8 mouse cellular contexts compared by ENCODE assay signal in the genomic region with DNA sequence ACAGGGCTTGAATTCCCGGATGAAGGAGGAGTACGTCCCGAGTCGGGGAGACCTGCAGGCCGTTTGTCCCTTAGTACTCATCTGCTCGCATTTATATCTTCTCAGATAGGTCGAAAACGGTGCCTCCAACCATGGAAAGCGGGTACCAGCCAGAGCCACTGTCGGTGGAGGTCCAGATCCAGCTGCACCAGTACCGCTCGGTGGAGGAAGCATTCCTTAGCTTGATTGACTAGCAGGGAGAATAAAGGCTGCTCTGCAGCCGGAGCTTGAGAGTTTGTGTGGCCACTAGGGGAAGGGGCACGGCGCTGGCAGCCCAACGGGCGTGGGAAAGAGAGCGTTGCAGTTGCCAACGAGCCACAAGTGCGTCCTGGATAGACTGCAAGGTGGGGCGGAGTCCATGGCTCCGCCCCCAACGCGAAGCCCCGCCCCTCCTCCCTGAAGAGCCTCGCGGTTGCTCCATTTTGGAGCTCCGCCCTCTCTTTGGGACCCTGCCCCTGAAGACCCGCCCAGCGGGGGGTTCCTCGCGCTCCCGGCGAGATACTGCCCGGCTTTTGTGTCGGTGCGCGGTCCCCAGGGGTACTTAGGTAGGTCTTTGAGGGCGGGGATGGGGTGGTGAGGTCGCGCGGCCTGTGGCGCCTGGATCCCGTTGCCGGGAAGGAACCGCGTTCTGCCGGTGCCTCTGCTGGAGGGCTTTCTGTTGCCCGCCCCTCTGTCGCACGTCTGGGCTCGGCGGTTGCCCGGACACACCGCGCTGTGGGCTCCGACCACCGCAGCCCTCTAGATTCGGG. TPM values are rescaled to one million over a fixed set of nuclear protein-coding genes. Genes with fewer than 3 reads are reported as not detected.
DNase-seq lines count a peak whose midpoint lies in the region; ATAC-seq and TF ChIP-seq lines count a peak whose summit lies in the region.

No protein-coding gene starts in this region.

- no peaks in the 10 kb centered on the region for H3K9me3 ChIP-seq in erythroblast, embryonic 14.5 days (ENCODE audit: control insufficient read depth, low read length)
- H3K9me3 ChIP-seq in heart, embryonic 13.5 days, result no peaks in the 10 kb centered on the region
- no peaks in the 10 kb centered on the region for H3K9me3 ChIP-seq in kidney, postnatal 0 days (replicated peaks; ENCODE audit: low read length)
- no peaks in the 10 kb centered on the region for H3K9me3 ChIP-seq in liver, embryonic 14.5 days (ENCODE audit: control insufficient read depth, low read length)
- no peaks in the 10 kb centered on the region for H3K9me3 ChIP-seq in neural tube, embryonic 13.5 days

- H3K27ac ChIP-seq in heart, embryonic 13.5 days (replicated peaks), result no peak overlapping the region
- no peak overlapping the region for H3K27ac ChIP-seq in kidney, postnatal 0 days
- no peak overlapping the region for H3K27ac ChIP-seq in liver, embryonic 14.5 days
- H3K27ac ChIP-seq in neural tube, embryonic 13.5 days (replicated peaks), result no peak overlapping the region

- WGBS in heart, embryonic 13.5 days, result under 1% methylated on average over 59 of the region's 59 CpGs
- WGBS in kidney, postnatal 0 days, result under 1% methylated on average over 58 of the region's 59 CpGs
- WGBS in liver, embryonic 14.5 days (ENCODE audit: insufficient replicate concordance), result 2% methylated on average over 58 of the region's 59 CpGs
- under 1% methylated on average over 57 of the region's 59 CpGs for WGBS in neural tube, embryonic 13.5 days

- H3K27me3 ChIP-seq in erythroblast, embryonic 14.5 days (ENCODE audit: control insufficient read depth), result peaks cover 57% of the 10 kb centered on the region
- H3K27me3 ChIP-seq in heart, embryonic 13.5 days (replicated peaks), result peaks cover 63% of the 10 kb centered on the region
- no peaks in the 10 kb centered on the region for H3K27me3 ChIP-seq in kidney, postnatal 0 days (ENCODE audit: insufficient read depth, low read length)
- H3K27me3 ChIP-seq in liver, embryonic 14.5 days (ENCODE audit: control insufficient read depth, insufficient read depth, low read length), result peaks cover 28% of the 10 kb centered on the region
- peaks cover 20% of the 10 kb centered on the region for H3K27me3 ChIP-seq in neural tube, embryonic 13.5 days

- peak; percentile 31 for TF ChIP-seq CTCF in kidney, postnatal 0 days (IDR thresholded peaks at IDR 0.05; ENCODE audit: low read depth)
- TF ChIP-seq CTCF in liver, embryonic 14.5 days (IDR thresholded peaks at IDR 0.05; ENCODE audit: low read depth), result peak; percentile 14; the same call in 1 of the 2 replicates

- peak; percentile 68; the same call in 1 of the 2 replicates for ATAC-seq in heart, embryonic 13.5 days (ENCODE audit: extremely low read depth, insufficient number of reproducible peaks, low FRiP score, low TSS enrichment)
- ATAC-seq in kidney, postnatal 0 days (replicated peaks; ENCODE audit: low FRiP score, low read depth), result peak; percentile 86
- peak; percentile 81 for ATAC-seq in liver, embryonic 14.5 days (ENCODE audit: insufficient read depth)
- peak; percentile 92 for ATAC-seq in neural tube, embryonic 13.5 days (ENCODE audit: low read depth)

- peaks cover 14% of the 10 kb centered on the region for H3K36me3 ChIP-seq in erythroblast, embryonic 14.5 days (ENCODE audit: control insufficient read depth)
- H3K36me3 ChIP-seq in heart, embryonic 13.5 days, result peaks cover 23% of the 10 kb centered on the region
- H3K36me3 ChIP-seq in kidney, postnatal 0 days (ENCODE audit: insufficient read depth, low read length), result 0 out of 2 replicates have a peak, but pooled peaks cover 5% of the 10 kb centered on the region
- no peaks in the 10 kb centered on the region for H3K36me3 ChIP-seq in liver, embryonic 14.5 days (replicated peaks; ENCODE audit: control insufficient read depth, insufficient read depth, low read depth)
- H3K36me3 ChIP-seq in neural tube, embryonic 13.5 days, result peaks cover 24% of the 10 kb centered on the region

- H3K9ac ChIP-seq in heart, embryonic 13.5 days, result peak overlapping the region; percentile 77
- peak overlapping the region; percentile 52 for H3K9ac ChIP-seq in kidney, postnatal 0 days (ENCODE audit: low read depth, low read length)
- H3K9ac ChIP-seq in liver, embryonic 14.5 days (replicated peaks), result peak overlapping the region; percentile 9; the same call in 1 of the 2 replicates
- H3K9ac ChIP-seq in neural tube, embryonic 13.5 days, result peak overlapping the region; percentile 75

- peak overlapping the region; percentile 54 for H3K4me3 ChIP-seq in erythroblast, embryonic 14.5 days (replicated peaks)
- H3K4me3 ChIP-seq in heart, embryonic 13.5 days, result peak overlapping the region; percentile 69
- peak overlapping the region; percentile 53 for H3K4me3 ChIP-seq in kidney, postnatal 0 days (replicated peaks; ENCODE audit: low read depth, low read length)
- H3K4me3 ChIP-seq in liver, embryonic 14.5 days (ENCODE audit: insufficient read depth in 1 of 2, low read depth in 2 of 2, low read length in 2 of 2), result peak overlapping the region; percentile 41 to 56
- H3K4me3 ChIP-seq in neural tube, embryonic 13.5 days, result peak overlapping the region; percentile 59

- H3K4me2 ChIP-seq in heart, embryonic 13.5 days, result peak overlapping the region; percentile 89
- H3K4me2 ChIP-seq in kidney, postnatal 0 days (ENCODE audit: low read length), result peak overlapping the region; percentile 92
- H3K4me2 ChIP-seq in liver, embryonic 14.5 days (ENCODE audit: low read depth), result peak overlapping the region; percentile 83
- peak overlapping the region; percentile 74 for H3K4me2 ChIP-seq in neural tube, embryonic 13.5 days

- DNase-seq in CD8-positive naive resting alpha-beta T cell, adult 2 months (ENCODE audit: low read depth in 2 of 2, low spot score in 2 of 2), result peak; percentile 30 to 62
- peak; percentile 78 for DNase-seq in brain, embryonic 18.5 days (ENCODE audit: low read depth, low spot score)
- peak; percentile 92 for DNase-seq in kidney, postnatal 0 days (ENCODE audit: low spot score)
- peak; percentile 47 to 64 (median 56) for DNase-seq in liver, embryonic 14.5 days (ENCODE audit: low read depth in 3 of 3, low spot score in 3 of 3)
- peak; percentile 64 for DNase-seq in telencephalon, adult 2 months (ENCODE audit: low read depth, low spot score)

- peaks cover 28% of the 10 kb centered on the region for H3K4me1 ChIP-seq in erythroblast, embryonic 14.5 days (ENCODE audit: control insufficient read depth)
- H3K4me1 ChIP-seq in heart, embryonic 13.5 days, result peaks cover 11% of the 10 kb centered on the region
- H3K4me1 ChIP-seq in kidney, postnatal 0 days (replicated peaks; ENCODE audit: insufficient read depth, low read length), result no peaks in the 10 kb centered on the region
- peaks cover 2 to 12% of the 10 kb centered on the region in 2 experiments; a peak in 3 of 4 replicates for H3K4me1 ChIP-seq in liver, embryonic 14.5 days (replicated peaks; ENCODE audit: control insufficient read depth in 2 of 2, insufficient read depth in 2 of 2, low read length in 1 of 2)
- H3K4me1 ChIP-seq in neural tube, embryonic 13.5 days (replicated peaks), result peaks cover 21% of the 10 kb centered on the region

- no peak for TF ChIP-seq EP300 in liver, embryonic 14.5 days (IDR thresholded peaks at IDR 0.05; ENCODE audit: low read depth)

RNA-seq across cellular contexts. Expression of a gene that starts 2.1 kb away (rescaled TPM):
- polyA plus RNA-seq in erythroblast, embryonic 14.5 days (2012), result not detected in 2 replicates
- polyA plus RNA-seq in heart, embryonic 13.5 days (2015; fragmentation: Nextera tagmentation; extraction: Ambion mirVana), result 0.20 and 0.35 TPM in 2 replicates
- polyA plus RNA-seq in kidney, postnatal 0 days (2015; fragmentation: Nextera tagmentation; extraction: Ambion mirVana), result 0.46 TPM in 1 of 2 replicates, not detected in the other
- not detected in 2 replicates for polyA plus RNA-seq in liver, embryonic 14.5 days (2012; rRNA removed)
- polyA plus RNA-seq in liver, embryonic 14.5 days (2014; fragmentation: Nextera tagmentation; extraction: Ambion mirVana), result 0.10 TPM in 1 of 2 replicates, not detected in the other
- 1.3 and 1.5 TPM in 2 replicates for polyA plus RNA-seq in neural tube, embryonic 13.5 days (2015; fragmentation: Nextera tagmentation; extraction: Ambion mirVana)

RNA-seq across cellular contexts. Expression of a gene that starts 15.8 kb away (rescaled TPM):
- polyA plus RNA-seq in erythroblast, embryonic 14.5 days (2012), result 0.62 and 0.66 TPM in 2 replicates
- 89.2 and 97.1 TPM in 2 replicates for polyA plus RNA-seq in heart, embryonic 13.5 days (2015; fragmentation: Nextera tagmentation; extraction: Ambion mirVana)
- 101 and 105 TPM in 2 replicates for polyA plus RNA-seq in kidney, postnatal 0 days (2015; fragmentation: Nextera tagmentation; extraction: Ambion mirVana)
- polyA plus RNA-seq in liver, embryonic 14.5 days (2012; rRNA removed), result 31.2 and 35.4 TPM in 2 replicates
- 55.9 and 62.1 TPM in 2 replicates for polyA plus RNA-seq in liver, embryonic 14.5 days (2014; fragmentation: Nextera tagmentation; extraction: Ambion mirVana)
- polyA plus RNA-seq in neural tube, embryonic 13.5 days (2015; fragmentation: Nextera tagmentation; extraction: Ambion mirVana), result 128 and 137 TPM in 2 replicates

RNA-seq across cellular contexts. Expression of a gene that starts 17.2 kb away (rescaled TPM):
- polyA plus RNA-seq in erythroblast, embryonic 14.5 days (2012), result not detected in 2 replicates
- polyA plus RNA-seq in heart, embryonic 13.5 days (2015; fragmentation: Nextera tagmentation; extraction: Ambion mirVana), result 0.43 TPM in 1 of 2 replicates, not detected in the other
- polyA plus RNA-seq in kidney, postnatal 0 days (2015; fragmentation: Nextera tagmentation; extraction: Ambion mirVana), result 0.34 TPM in 1 of 2 replicates, not detected in the other
- 0.28 and 0.44 TPM in 2 replicates for polyA plus RNA-seq in liver, embryonic 14.5 days (2012; rRNA removed)
- polyA plus RNA-seq in liver, embryonic 14.5 days (2014; fragmentation: Nextera tagmentation; extraction: Ambion mirVana), result 0.10 and 0.22 TPM in 2 replicates
- polyA plus RNA-seq in neural tube, embryonic 13.5 days (2015; fragmentation: Nextera tagmentation; extraction: Ambion mirVana), result 10.4 and 21.5 TPM in 2 replicates

RNA-seq across cellular contexts. Expression of a gene that starts 18.8 kb away (rescaled TPM):
- not detected in 2 replicates for polyA plus RNA-seq in erythroblast, embryonic 14.5 days (2012)
- not detected in 2 replicates for polyA plus RNA-seq in heart, embryonic 13.5 days (2015; fragmentation: Nextera tagmentation; extraction: Ambion mirVana)
- polyA plus RNA-seq in kidney, postnatal 0 days (2015; fragmentation: Nextera tagmentation; extraction: Ambion mirVana), result not detected in 2 replicates
- polyA plus RNA-seq in liver, embryonic 14.5 days (2012; rRNA removed), result not detected in 2 replicates
- not detected in 2 replicates for polyA plus RNA-seq in liver, embryonic 14.5 days (2014; fragmentation: Nextera tagmentation; extraction: Ambion mirVana)
- polyA plus RNA-seq in neural tube, embryonic 13.5 days (2015; fragmentation: Nextera tagmentation; extraction: Ambion mirVana), result not detected in 2 replicates

RNA-seq across cellular contexts. Expression of a gene that starts 19.0 kb away (rescaled TPM):
- polyA plus RNA-seq in erythroblast, embryonic 14.5 days (2012), result not detected in 2 replicates
- not detected in 2 replicates for polyA plus RNA-seq in heart, embryonic 13.5 days (2015; fragmentation: Nextera tagmentation; extraction: Ambion mirVana)
- polyA plus RNA-seq in kidney, postnatal 0 days (2015; fragmentation: Nextera tagmentation; extraction: Ambion mirVana), result not detected in 2 replicates
- polyA plus RNA-seq in liver, embryonic 14.5 days (2012; rRNA removed), result 0.02 TPM in 1 of 2 replicates, not detected in the other
- polyA plus RNA-seq in liver, embryonic 14.5 days (2014; fragmentation: Nextera tagmentation; extraction: Ambion mirVana), result not detected in 2 replicates
- 0.10 TPM in 1 of 2 replicates, not detected in the other for polyA plus RNA-seq in neural tube, embryonic 13.5 days (2015; fragmentation: Nextera tagmentation; extraction: Ambion mirVana)

Comparison
In these comparisons a context has a peak if more than half of its experiments do, and no peak if none do; other contexts are left out.
1. H3K9ac ChIP-seq: peak in every context shown above with its lines; median percentile 77 in heart, embryonic 13.5 days; 75 in neural tube, embryonic 13.5 days; 52 in kidney, postnatal 0 days; 9 in liver, embryonic 14.5 days.
2. RNA of a gene that starts 15.8 kb away (polyA plus RNA-seq): 128 to 137 TPM in neural tube, embryonic 13.5 days, 101 to 105 TPM in kidney, postnatal 0 days, 89.2 to 97.1 TPM in heart, embryonic 13.5 days and 31.2 to 62.1 TPM in liver, embryonic 14.5 days; 0.62 to 0.66 TPM in erythroblast, embryonic 14.5 days; every median in the first group is over 10 times any median in the second.
3. Peak in every context shown above with its lines, with median percentiles within 50 percentile points of each other: DNase-seq, H3K4me3 ChIP-seq, ATAC-seq and H3K4me2 ChIP-seq.